Mouse (Mus musculus) c-Kit-positive CD71-positive TER-119-negative erythroid progenitor cells, embryonic 14.5 days (primary cell): Measurements from ENCODE around the gene Sla2.
"Not testable (repeated sequence)": the region's sequence is repeated elsewhere in the genome, so short reads cannot be mapped to it uniquely, and the experiment has no call there.

Experiments used
- DNase-seq: peaks from one replicate; pipeline ENCODE4 v3.0.0-alpha.2; 2013; ENCODE audit warnings: low read depth

Gene Sla2

DNA sequence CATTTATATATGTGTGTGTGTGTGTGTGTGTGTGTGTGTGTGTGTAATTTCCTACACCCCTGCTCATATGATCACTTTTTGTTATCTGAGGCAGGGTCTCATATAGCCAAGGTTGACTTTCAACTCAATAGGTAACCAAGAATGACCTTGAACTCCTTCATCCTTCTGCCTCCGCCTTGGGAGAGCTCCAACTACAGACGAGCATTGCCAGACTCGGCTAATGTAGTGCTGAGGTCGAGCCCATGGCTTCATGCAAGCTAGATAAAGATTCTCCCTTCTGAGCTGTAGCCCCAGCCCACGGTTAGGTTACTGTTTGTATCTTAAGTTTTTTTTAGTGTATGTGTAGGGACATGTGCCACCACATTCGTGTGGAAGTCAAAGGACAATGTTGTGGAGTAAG, 14.9 kb upstream of the Sla2 start:
- no peak for DNase-seq

DNA sequence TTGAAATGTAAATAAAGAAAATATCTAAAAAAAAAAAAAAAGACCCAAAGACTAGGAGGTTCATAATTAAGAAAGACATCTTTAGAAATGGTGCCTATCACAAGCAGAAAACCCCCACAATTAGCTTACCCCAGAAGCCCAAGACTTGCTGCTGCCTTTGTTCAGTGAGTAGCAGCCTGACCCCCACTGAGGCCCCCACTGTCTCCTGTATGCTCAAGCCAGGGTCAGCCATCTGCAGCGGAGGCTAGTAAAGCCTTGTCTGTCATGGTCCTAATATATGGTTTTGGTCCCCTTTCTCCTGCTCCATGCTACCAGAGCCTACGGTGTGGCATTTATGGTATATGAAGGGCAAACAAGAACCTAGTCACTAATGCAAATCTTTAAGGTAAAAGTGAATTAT, 14.4 kb upstream of the Sla2 start:
- DNase-seq: no peak

DNA sequence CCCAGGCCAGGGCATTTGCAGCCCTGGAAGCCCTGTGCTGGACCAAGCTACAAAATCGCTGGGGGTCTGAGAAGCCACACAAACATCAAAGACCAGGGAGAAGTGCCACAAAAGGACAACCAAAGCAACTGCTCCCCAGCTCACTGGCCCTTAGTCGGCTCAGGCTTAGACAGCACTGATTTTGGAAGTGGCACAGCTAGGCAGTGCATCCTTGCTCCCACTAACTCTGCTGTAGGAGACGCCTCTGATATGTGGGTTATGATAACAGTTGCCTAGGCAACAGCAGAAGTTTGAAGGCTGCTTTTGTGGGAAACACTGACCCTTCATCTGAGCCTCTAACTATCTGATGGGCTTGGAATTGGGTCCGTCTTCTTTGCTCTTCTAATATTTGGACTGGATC, 12.2 kb upstream of the Sla2 start:
- DNase-seq: no peak

DNA sequence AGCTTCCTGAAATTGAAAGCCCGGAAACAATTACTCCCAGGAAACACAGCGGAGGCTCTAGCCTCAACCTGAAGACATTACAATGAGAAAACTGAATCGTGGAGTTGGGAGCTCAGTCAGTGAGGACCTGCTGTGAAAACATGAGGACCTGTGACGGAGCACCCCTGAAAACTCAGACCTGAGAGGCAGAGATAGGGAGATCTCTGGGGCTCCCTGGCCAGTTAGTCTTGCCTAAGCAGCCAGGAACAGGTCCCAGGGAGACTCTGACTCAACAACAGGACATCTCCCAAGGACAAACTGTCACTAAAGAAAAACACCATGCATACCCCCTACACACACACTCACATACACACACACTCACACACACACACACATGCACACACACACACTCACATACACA, 11.4 kb upstream of the Sla2 start:
- DNase-seq: no peak

DNA sequence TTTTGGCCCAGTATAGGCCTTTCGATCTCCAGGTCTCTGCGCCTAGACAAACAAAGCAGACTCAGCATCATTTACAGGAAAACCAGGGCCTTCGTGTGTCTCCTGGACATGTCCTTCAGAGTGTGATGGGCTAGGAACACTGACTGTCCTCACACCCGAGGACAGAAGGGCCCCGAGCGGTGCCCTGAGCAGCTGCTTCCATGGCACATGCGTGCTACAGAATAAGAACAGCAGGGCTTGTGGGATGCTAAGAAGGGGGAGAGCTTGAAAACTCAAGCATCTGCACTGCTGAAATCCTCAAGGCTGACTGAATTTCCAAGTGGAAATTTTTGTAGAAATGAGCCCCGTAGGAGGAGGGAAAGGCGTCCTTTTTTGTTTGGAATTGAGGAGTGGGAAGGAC, 10.0 kb upstream of the Sla2 start:
- no peak for DNase-seq

DNA sequence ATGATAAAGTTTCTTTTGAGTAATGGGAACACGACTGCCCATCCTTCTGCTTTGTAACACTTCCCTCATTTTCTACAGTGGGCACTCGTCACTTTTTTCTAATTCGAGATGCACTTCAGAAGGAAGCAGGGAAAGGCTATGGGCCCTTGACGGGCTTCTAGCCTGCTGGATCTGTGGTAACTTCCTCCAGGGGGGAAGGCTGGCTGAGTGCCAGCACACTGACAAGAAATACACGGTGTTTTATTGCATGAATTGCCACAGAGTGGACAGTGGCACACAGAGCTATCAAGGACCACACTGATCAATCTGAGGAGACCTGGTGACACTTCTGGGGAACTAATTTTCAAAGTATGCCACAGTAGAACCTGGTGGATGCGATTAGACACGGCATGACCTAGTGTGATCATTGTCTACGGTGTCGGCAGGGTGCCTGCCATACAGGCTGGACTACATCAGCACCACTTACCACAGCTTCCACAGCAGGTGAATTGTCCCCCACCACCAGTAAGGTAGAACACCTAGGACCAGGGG, 9.5 kb upstream of the Sla2 start:
- DNase-seq: no peak

DNA sequence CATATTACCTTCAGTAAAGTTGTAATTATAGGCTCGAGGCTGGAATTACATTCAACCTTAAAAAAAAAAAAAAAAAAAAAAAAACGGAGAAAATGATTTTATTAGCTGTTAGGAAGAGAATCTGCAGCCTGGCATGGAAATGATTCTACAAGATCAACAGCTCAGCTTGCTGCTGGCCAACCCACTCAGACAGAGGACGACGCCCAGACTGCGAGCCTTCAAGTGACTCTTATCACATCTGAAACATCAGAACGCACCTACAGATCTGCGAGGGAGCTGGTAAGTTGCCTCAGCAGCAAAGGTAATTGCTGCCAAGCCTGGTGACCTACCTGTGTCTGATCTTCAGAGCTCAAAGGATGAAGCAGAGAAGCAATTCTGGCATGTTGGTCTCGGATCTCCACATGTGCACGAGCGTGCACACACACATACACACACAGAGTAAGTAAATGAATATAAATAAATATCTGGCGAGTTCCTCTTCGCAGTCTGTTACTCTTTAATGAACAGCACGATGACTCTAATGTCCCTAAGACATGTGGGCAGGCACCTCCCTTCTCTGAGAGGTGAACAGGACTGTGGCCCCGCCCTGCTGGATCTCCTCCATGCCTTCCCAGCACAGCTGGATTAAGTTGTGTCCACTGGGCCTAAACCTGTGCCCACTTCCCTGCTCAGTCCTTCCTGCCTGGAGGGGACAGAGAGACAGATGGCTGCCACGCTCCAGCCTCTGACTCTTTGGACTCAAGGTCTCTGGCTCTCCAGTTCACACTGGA, 7.7 kb upstream of the Sla2 start:
- no peak for DNase-seq

DNA sequence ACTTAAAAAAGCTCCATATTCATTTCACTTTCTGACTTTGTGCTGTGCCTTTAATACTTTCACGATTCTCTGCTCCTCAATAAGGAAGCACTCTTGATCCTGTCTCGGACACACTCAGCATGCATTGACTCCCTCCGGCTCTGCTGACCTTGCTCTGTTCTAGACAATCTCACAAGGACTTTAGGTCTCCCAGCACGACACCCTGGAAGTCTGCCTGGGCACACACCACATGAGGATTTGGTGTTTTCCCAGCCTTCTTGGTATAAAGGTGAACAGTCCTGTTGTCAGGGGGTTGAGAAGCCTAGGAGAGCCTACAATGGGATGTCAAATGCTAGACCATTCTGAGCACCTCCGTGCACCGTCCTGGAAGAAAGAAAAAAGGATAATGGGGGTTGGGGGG, 5.8 kb upstream of the Sla2 start:
- no peak for DNase-seq

DNA sequence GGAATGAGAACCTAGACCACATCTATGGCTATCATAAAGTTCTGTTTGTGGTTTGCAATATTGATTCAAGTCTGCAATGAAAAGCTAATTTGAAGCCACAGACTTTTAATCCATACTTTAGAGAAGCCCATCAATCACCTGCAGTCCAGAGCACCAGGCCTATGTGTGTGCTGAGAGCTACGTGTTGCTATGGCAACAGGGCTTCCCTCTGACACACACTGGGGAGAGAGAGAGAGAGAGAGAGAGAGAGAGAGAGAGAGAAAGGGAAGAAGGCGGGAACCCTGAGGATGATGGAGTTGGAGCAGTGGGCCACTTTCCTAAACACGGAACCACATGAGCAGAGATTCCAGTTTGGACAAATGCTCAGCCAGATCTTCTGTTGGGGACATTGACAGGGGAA, 5.2 kb upstream of the Sla2 start:
- DNase-seq: no peak

DNA sequence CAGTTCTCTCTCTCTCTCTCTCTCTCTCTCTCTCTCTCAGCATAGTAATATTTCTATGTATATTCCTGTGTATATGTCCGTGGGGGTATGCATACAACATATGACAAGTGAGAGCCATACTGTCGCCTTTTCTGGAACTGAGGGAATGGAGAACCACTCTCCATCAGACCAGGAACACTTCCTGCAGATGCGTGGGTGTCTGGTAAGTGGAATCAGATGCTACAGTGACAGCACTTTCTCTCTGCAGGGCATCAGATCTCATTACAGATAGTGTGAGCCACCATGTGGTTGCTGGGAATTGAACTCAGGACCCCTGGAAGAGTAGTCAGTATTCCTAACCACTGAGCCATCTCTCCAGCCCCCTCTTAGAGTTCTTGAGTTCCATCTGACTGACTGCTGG, 1.5 kb upstream of the Sla2 start:
- no peak for DNase-seq

DNA sequence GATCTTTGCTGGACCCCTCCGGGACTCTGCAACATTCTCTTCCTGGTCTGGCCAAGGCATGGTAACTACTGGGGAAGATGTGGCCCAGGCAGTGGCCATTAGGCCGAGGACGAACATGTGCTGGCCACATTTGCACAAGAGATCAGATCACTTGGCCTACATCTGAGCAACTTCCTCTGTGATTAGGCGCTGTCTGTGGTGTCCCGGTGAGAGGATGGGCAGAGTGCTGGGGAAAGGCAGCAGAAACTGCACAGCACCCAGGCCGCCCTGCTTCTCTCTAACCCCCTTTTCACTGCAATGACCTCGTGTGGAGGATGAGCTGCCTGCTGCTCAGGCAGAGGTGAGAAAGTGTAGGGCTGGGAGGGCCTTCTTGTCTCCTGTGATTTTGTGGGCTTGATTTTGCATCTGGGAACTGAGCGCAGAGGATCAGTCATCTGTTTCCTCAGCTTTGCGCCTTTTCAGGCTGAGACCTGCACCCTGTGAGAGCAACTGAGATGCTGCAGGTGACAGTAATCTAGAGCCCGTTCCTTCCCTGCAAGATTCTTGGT, 834 bp downstream of the Sla2 start:
- no peak for DNase-seq

DNA sequence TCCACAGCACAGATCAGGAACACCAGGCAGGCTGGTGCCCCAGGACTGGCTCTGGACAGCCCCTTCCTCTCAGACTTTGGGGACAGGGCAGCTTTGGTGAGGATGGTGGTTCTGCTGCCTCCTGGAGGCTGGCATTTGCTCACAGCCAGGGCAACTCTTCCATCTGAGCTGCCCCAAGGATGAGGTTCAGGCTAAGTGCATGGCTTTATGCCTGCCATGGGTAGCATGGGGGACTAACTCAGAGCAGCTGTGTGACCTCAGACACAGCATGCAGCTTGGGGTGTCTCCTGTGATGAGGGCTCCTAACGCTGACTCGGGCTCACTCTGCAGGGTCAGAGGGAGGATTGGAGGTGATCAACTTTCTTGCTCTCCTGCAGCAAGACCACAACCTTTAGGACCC, 1.3 kb downstream of the Sla2 start:
- DNase-seq: not testable (repeated sequence)

DNA sequence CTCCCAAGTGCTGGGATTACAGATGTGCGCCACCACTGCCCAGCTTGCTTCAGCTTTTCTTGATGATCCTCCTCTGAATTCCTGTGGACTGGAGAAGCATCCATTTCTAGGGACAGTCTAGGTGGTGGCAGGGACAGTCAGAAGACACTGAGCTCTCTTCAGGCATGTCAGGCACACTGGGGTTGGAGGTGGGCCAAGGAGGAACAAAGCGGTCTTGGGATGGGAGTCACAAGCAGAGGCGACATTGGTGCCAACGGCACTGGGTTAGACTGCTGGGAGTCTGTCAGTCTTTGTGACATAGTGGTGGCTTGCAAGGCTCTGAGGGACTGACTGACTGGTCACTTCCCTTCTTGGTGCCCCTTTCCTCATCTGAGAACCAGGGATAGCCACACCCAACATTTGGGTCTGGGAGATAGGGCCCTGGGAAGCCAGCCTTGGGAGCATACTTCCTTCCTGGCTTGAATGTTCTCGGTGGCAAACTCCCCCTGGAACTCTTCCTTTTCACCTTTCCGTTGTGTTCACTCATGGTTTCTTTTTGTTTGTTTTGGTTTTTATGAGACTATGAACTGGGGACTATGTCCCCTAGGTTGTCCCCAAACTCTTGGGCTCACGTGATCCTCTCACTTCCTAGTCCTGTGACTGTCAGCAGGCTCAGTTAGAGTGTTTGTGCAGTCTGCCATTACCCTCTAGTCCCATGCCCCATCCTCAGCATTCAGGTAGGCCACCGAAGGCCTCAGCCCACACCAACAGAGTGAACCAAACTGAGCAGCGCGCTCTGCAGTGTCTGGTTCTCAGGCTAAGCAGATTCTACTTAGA, 2.4 kb downstream of the Sla2 start:
- no peak for DNase-seq

DNA sequence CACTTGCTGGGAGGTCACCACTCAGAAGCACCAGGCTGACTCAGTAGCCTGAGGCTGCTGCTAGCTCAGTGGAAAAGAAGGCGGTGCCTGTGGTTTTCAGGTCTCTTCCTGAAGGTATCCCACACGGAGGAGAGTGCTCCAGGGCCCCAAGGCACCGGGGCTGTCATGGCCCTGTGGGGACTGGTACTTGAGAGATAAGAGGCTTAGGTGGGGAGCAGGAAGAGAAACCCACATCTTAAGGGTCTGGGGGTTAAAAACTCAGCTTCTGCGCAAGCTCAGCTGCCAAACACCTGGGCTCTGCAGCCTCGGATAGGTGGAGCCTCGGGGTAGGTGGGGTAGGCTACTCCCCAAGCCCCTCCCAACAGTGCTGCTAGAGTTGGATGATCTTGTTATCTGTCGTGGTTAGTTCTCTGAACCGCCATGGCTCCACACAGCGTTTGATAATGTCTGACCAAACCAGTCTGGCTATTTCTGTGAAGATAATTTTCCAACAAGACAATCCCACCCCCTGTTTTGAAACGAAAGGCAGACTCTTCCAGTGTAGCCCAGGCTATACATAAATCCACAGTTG, 4.5 kb downstream of the Sla2 start:
- DNase-seq: no peak

DNA sequence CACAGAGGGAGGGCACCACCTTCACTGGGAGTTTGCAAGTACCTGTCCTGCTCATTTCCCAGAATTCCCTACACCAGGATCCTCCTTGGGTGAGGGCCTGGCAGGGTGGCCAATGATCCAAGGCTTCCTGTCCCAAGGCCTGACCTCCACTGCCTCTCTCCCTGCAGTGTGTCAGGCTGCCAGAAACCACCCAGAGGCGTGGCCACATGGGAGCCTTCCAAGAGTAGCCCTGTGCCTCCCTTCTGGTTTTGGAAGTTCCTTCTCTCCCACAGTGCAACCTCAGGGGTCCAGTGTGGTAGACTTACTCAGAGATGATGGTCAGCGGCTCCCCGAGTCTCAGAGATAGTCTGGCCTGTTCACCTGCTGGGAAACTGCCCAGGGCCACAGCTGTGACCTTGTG, 7.5 kb downstream of the Sla2 start:
- DNase-seq: no peak

DNA sequence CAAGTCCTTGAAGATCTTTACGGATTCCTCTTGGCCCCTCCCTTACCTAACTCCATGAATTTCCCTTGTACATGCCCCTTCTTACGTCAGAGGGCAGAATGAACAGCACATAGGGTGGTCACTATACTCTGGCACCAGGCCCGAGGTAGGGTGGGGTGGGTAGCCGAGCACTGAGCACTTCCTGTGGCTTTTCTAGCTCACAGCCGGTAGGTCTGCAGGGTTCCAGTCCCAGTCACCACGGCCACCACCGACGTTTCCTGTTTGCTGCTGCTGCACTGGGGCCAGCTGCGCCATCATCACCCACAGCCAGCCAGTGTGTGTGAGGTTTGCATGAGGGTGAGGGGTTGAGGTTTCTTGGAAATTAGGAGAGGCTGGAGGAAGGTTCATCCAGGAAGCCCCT, 9.3 kb downstream of the Sla2 start:
- DNase-seq: no peak

DNA sequence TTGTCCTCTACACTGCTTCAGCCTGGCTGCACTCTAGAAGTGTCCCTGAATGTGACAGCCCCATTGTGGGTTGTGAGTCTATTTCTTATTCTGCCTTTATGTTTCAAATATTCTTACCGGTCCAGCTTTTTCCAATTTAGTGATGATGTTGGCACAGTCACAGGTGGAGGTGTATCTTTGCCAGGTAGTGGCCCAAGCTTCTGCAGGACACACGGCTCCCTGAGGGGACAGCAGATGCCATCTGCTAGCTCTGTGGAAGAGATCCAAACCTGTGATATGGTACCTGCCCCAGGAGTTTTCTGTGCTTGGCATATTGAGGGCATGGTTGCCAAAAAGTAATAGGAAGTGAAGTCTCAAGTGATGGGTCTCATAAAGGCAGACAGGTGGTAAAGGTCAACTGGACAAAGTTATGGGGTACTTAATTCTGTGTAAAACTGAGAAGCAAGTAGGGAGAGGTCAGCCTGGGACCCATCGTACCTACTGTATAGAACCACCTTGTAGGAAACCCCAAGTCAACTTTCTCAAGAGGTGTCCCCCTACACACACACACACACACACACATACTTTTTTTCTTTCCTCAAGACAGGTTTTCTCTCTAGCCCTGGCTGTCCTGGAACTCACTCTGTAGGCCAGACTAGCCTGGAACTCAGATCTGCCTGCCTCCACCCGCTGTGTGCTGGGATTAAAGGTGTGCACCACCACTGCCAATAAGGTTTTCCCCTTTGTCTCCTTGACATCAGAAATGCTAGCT, 12.1 kb downstream of the Sla2 start:
- DNase-seq: no peak

DNA sequence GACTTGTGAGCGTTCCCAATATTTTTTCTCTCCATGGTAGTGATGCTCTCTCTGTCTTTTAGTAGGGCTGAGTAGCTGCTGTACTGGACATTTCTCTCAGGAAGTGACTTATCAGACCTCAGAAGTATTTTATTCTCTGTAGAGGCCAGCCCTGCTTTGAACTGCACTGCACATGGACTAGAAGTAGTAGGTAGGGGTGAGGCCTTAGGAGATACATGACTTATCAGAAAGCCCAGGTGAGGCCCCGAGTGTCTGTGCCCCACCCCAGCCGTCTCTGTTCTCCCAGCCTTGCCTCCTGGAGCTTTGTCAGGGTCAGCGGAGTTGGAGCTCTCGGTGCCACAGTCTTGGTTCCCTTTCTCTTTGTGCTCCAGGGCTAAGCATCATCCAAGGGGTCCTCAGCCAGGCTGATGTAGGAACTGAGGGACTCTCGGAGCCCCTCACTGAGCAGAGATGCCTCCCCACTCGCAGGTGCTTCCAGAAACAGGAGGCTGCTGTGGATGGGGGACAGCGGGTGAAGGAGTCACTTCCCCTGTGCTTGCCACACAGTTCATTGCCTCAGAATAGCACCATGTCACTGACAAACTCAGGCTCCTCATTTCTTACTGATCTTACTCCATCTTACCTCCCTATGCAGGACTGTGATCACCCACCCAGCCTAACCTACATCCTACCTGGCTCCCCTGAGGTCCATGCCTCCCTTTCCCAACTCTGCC, 12.8 kb downstream of the Sla2 start:
- no peak for DNase-seq

DNA sequence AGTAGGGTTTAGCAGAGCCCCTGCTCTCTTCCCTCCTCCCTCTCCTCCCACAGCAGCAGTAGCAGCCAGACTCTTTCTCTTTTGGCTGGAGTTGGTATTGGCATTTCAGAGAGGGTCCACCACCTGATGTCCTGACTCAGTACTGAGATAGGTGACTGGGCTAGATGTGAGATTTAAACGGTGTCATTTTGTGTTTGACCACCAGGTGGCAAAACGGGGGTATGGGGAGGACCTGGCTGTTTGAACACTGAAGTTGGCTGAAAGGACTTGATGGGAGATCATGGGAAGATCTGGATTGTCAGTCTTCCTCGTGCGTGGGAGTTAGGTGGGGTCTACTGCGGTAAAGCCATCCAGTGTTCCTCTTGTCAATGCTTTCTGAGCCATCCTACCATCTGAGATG, 13.4 kb downstream of the Sla2 start:
- DNase-seq: peak; percentile 75

DNA sequence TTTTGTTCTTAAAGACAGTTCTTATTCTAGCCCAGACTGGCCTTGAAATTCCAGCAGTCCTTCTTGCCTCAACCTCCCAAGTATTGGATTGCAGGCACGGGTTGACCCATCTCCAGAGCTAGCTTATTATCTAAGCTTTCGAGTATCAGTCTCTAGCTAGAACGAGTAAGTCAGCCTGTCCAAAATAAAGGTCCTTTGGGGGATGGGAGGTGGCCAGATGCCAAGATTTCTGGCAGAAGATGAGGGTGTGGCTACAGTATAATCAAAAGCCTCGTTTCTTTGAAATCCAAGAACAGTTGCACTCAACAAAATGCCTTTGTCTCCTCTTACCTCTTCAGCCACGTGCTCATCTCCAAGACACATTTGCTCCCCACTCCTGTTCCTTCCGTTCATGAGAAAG, 16.5 kb downstream of the Sla2 start:
- DNase-seq: peak; percentile 56

DNA sequence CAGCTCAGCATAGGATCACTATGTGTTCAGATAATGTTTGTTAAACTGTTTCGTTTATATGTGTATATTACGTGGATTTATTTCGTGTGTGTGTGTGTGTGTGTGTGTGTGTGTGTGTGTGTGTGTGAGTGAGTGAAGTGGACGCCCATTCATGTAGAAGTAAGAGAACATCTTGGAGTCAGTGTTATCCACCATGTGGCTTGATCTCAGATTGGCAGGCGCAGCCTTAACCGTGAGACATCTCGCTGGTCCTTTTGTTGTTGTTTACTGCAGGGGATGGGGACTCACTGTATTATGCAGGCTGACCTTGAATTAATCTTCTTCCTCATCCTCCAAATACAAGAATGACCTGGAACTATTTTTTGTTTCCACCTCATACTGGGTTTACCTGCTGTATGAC, 17.4 kb downstream of the Sla2 start:
- no peak for DNase-seq
